In genomic region chr1:37246476-37246875, GRCm38 (mm10) we compare ENCODE assay signal across 18 mouse cellular contexts. TPM values are rescaled to one million over a fixed set of nuclear protein-coding genes. Genes with fewer than 3 reads are reported as not detected.
DNase-seq lines count a peak whose midpoint lies in the region.
"Had no signal": no experiment of that assay in that cellular context is flagged by ENCODE, and none has a peak within 500 bp of the region (broad histone marks: within the 10 kb centered on the region; RNA-seq: fewer than 3 reads in every experiment).

No protein-coding gene starts in this region.

- DNase-seq in 416B (ENCODE audit: low read depth): peak; percentile 27
- peak; percentile 74 for DNase-seq in ES-CJ7 (ENCODE audit: low read depth, low spot score)
- DNase-seq in R1 (ENCODE audit: low read depth, low spot score): peak; percentile 70
- DNase-seq in layer of hippocampus, postnatal 25 days (ENCODE audit: extremely low spot score in 1 of 2, low spot score in 1 of 2): no peak
- DNase-seq in layer of hippocampus, adult 18-20 months (ENCODE audit: low spot score in 2 of 2): no peak
- DNase-seq in adrenal gland, adult 18-20 months (ENCODE audit: low spot score in 2 of 2): no peak
- DNase-seq: adrenal gland, adult 8-10 months; adrenal gland, postnatal 25 days; B cell, adult 2 months; cerebellum, adult 11-12 months; cerebellum, adult 8-10 months; cerebellum, postnatal 10 days; cerebellum, postnatal 36 days; embryo, embryonic 11 days; gastrocnemius, postnatal 10 days; gastrocnemius, postnatal 36 days had no signal

RNA-seq across cellular contexts. Expression of gene Cnga3, which starts 32.2 kb away (rescaled TPM):
- under 1 TPM; 0.40 to 0.47 TPM for total RNA-seq in layer of hippocampus, postnatal 25 days (2021)
- 1 to 10 TPM in 1 of 2 experiments, under 1 TPM in 1; 0.38 to 1.5 TPM for total RNA-seq in layer of hippocampus, adult 18-20 months (2021)
- total RNA-seq in adrenal gland, adult 18-20 months (2021): 1 to 10 TPM; 1.8 to 2.0 TPM
- total RNA-seq: granulocyte monocyte progenitor cell, adult 5-6 weeks; hematopoietic stem cell, adult 5-6 weeks had no signal

RNA-seq across cellular contexts. Expression of gene Inpp4a, which starts 53.2 kb away (rescaled TPM):
- total RNA-seq in layer of hippocampus, postnatal 25 days (2021): 100 to 1,000 TPM; 149 to 156 TPM
- 100 to 1,000 TPM; 170 to 175 TPM for total RNA-seq in layer of hippocampus, adult 18-20 months (2021)
- 10 to 100 TPM; 21.4 to 24.6 TPM for total RNA-seq in adrenal gland, adult 18-20 months (2021)

Comparison
In these comparisons a context has a peak if more than half of its experiments do, and no peak if none do; other contexts are left out.
1. DNase-seq: peak in 416B (single experiment), ES-CJ7 (single experiment) and R1 (single experiment); none in layer of hippocampus, postnatal 25 days (0 of 2), layer of hippocampus, adult 18-20 months (0 of 2) and adrenal gland, adult 18-20 months (0 of 2).
2. RNA of gene Inpp4a, which starts 53.2 kb away (total RNA-seq): 170 to 175 TPM in layer of hippocampus, adult 18-20 months and 149 to 156 TPM in layer of hippocampus, postnatal 25 days; 21.4 to 24.6 TPM in adrenal gland, adult 18-20 months; every median in the first group is over 4 times any median in the second.